ENCODE assay signal across 9 mouse cellular contexts in the genomic region with DNA sequence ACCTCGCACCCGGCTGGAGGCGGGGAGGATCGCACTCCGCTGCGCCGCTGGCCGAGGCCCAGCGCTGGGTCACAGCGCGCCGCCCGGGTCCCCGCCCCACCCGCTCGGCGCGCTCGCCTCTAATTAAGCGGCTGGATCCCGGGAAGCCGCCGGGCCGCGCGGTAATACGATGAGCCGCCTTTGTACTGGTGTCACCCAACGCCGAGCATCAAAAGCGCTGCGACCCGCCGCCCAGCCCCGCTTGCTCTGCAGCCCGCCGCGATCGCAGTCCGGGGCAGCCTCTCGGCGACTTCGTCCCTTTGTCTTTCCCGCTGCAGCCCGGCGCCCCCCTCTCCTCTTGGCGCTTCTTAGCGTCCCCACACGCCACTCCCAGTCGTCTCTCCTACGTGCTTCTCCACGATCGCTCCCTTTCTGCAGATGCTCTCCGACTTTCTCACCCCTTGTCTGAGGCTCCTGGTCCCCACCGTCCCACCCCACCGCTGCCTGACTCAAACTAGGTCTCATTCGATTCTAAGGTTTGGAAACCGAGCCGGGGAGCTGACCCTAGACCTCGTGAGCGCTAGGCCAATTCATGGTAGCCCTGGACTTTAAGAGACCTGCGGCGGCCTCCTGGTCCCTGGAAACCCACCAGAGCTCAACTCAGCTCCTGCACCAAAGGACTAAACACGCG. TPM values are rescaled to one million over a fixed set of nuclear protein-coding genes. Genes with fewer than 3 reads are reported as not detected.
A peak's percentile ranks its signal among the peaks of the same experiment; 100 is the strongest.
DNase-seq lines count a peak whose midpoint lies in the region; ATAC-seq and TF ChIP-seq lines count a peak whose summit lies in the region.
"Had no signal": no experiment of that assay in that cellular context is flagged by ENCODE, and none has a peak within 500 bp of the region (broad histone marks: within the 10 kb centered on the region; RNA-seq: fewer than 3 reads in every experiment).

No protein-coding gene starts in this region.

- peak overlapping the region; percentile 49 for H3K4me2 ChIP-seq in forebrain, embryonic 14.5 days (ENCODE audit: low read length)
- H3K4me2 ChIP-seq: liver, embryonic 13.5 days had no signal

- peak overlapping the region; percentile 21 for H3K4me3 ChIP-seq in forebrain, embryonic 14.5 days (ENCODE audit: low read depth, low read length)
- H3K4me3 ChIP-seq in left cerebral cortex, adult 2 months, result no peak overlapping the region
- H3K4me3 ChIP-seq: liver, embryonic 13.5 days had no signal

- no peak for TF ChIP-seq CTCF in left cerebral cortex, adult 2 months (IDR thresholded peaks at IDR 0.05)

- peak overlapping the region; percentile 1; the same call in 1 of the 2 replicates for H3K9ac ChIP-seq in forebrain, embryonic 14.5 days (ENCODE audit: low read length)
- H3K9ac ChIP-seq: liver, embryonic 13.5 days had no signal

- H3K27ac ChIP-seq in forebrain, embryonic 14.5 days (ENCODE audit: low read depth, low read length), result no peak overlapping the region
- H3K27ac ChIP-seq in left cerebral cortex, adult 2 months, result no peak overlapping the region
- H3K27ac ChIP-seq: liver, embryonic 13.5 days had no signal

- peaks cover 15% of the 10 kb centered on the region for H3K4me1 ChIP-seq in forebrain, embryonic 14.5 days (ENCODE audit: control insufficient read depth, insufficient read depth, low read length)
- H3K4me1 ChIP-seq: liver, embryonic 13.5 days had no signal

- under 1% methylated on average over 63 of the region's 65 CpGs for WGBS in forebrain, embryonic 14.5 days

- peak; percentile 74 for ATAC-seq in forebrain, embryonic 14.5 days

- H3K36me3 ChIP-seq in forebrain, embryonic 14.5 days (ENCODE audit: control insufficient read depth, insufficient read depth, low read length), result no peaks in the 10 kb centered on the region
- H3K36me3 ChIP-seq: liver, embryonic 13.5 days had no signal

- intact Hi-C loops in left cerebral cortex, adult 2 months (cut with DNase I), result no loop called here

- DNase-seq in lung, postnatal 14 days, result peak; percentile 10
- DNase-seq in lung, postnatal 10 days, result no peak
- DNase-seq in forebrain, embryonic 14.5 days (ENCODE audit: low spot score), result peak; percentile 70
- DNase-seq in kidney, postnatal 14 days, result peak; percentile 26
- DNase-seq in retina, embryonic 14.5 days (ENCODE audit: low spot score), result peak; percentile 80
- DNase-seq in left cerebral cortex, adult 9 months (ENCODE audit: low spot score in 2 of 2), result no peak
- no peak for DNase-seq in left cerebral cortex, adult 2 months (ENCODE audit: extremely low spot score in 1 of 2, low spot score in 2 of 2)
- DNase-seq in frontal cortex, postnatal 14 days (ENCODE audit: low spot score in 2 of 2), result no peak
- DNase-seq: liver, embryonic 13.5 days had no signal

- H3K27me3 ChIP-seq in forebrain, embryonic 14.5 days (replicated peaks; ENCODE audit: control insufficient read depth, insufficient read depth, low read length), result peaks cover 94% of the 10 kb centered on the region

- no peaks in the 10 kb centered on the region for H3K9me3 ChIP-seq in forebrain, embryonic 14.5 days (replicated peaks; ENCODE audit: control insufficient read depth, low read length)
- H3K9me3 ChIP-seq: liver, embryonic 13.5 days had no signal

RNA-seq across cellular contexts. Expression of gene Pax7, which starts 11.7 kb away (rescaled TPM):
- polyA plus RNA-seq in forebrain, embryonic 14.5 days (2014; fragmentation: Nextera tagmentation; extraction: Ambion mirVana), result 0.05 and 0.06 TPM in 2 replicates
- total RNA-seq in left cerebral cortex, adult 2 months (2021), result not detected
- polyA plus RNA-seq: liver, embryonic 13.5 days had no signal

Comparison
In these comparisons a context has a peak if more than half of its experiments do, and no peak if none do; other contexts are left out.
1. DNase-seq: peak in lung, postnatal 14 days (single experiment), forebrain, embryonic 14.5 days (single experiment), kidney, postnatal 14 days (single experiment) and retina, embryonic 14.5 days (single experiment); none in lung, postnatal 10 days (single experiment), left cerebral cortex, adult 9 months (0 of 2), left cerebral cortex, adult 2 months (0 of 2) and frontal cortex, postnatal 14 days (0 of 2).